Mouse (Mus musculus) ES-E14 (cell line): Measurements from ENCODE around the gene Fam178b. TPM values are rescaled to one million over a fixed set of nuclear protein-coding genes. Genes with fewer than 3 reads are reported as not detected.

ENCODE experiments used
- DNase-seq: peaks from one replicate; pipeline ENCODE4 v3.0.0-alpha.2; 2013; ENCODE audit warnings: low read depth, low spot score
- H3K27ac ChIP-seq: 2 replicates; pipeline ENCODE4 v1.5.1; 2012; ENCODE audit warnings: low read depth, mild to moderate bottlenecking, low read length, moderate library complexity, mixed read lengths; ENCODE audit not compliant: poor library complexity, insufficient read depth, severe bottlenecking
- H3K36me3 ChIP-seq: 2 replicates; pipeline ENCODE4 v1.6.1; 2012; ENCODE audit warnings: mild to moderate bottlenecking, low read length, moderate library complexity, mixed read lengths; ENCODE audit not compliant: control insufficient read depth, poor library complexity, insufficient read depth, severe bottlenecking
- H3K4me1 ChIP-seq, 2 experiments: fragments of 150-350 bp in 1 of 2; sonication (generic) in 1 of 2; 2 replicates each; pipeline ENCODE4 v1.6.1; 2012; ENCODE audit warnings: low read length in 2 of 2, mild to moderate bottlenecking in 1 of 2, mixed read lengths in 1 of 2; ENCODE audit not compliant: control insufficient read depth in 2 of 2, insufficient read depth in 2 of 2, poor library complexity in 1 of 2
- H3K4me3 ChIP-seq, 2 experiments: fragments of 150-350 bp in 1 of 2; sonication (generic) in 1 of 2; 2 replicates each; pipeline ENCODE4 v1.5.1; 2012; ENCODE audit warnings: low read length in 2 of 2, low read depth in 1 of 2, mild to moderate bottlenecking in 1 of 2, mixed read lengths in 1 of 2; ENCODE audit not compliant: insufficient read depth in 1 of 2, poor library complexity in 1 of 2, severe bottlenecking in 1 of 2
- H3K9ac ChIP-seq: 2 replicates; pipeline ENCODE4 v1.6.1; 2012; ENCODE audit warnings: low read depth, mild to moderate bottlenecking, low read length, mixed read lengths; ENCODE audit not compliant: poor library complexity, insufficient read depth, severe bottlenecking
- H3K9me3 ChIP-seq: fragments of 150-350 bp; sonication (generic); 2 replicates; pipeline ENCODE4 v1.6.1; 2012; ENCODE audit warnings: low read depth, mild to moderate bottlenecking, low read length; ENCODE audit not compliant: control insufficient read depth, insufficient read depth
- CHD2 ChIP-seq: IDR thresholded peaks from 2 replicates; pipeline ENCODE4 v1.6.1; 2014; ENCODE audit warnings: mild to moderate bottlenecking, low read depth, low read length, inconsistent platforms
- HCFC1 ChIP-seq: IDR thresholded peaks from 2 replicates; pipeline ENCODE4 v1.6.1; 2012; ENCODE audit warnings: low read length, inconsistent platforms, borderline replicate concordance; ENCODE audit not compliant: insufficient read depth
- MAFK ChIP-seq: IDR thresholded peaks from 2 replicates; pipeline ENCODE4 v1.6.1; 2014; ENCODE audit warnings: mild to moderate bottlenecking, low read depth, low read length, inconsistent platforms; ENCODE audit not compliant: insufficient read depth
- ZC3H11A ChIP-seq: IDR thresholded peaks from 2 replicates; pipeline ENCODE4 v1.6.1; 2012; ENCODE audit warnings: low read depth, mild to moderate bottlenecking, inconsistent platforms, low read length, borderline replicate concordance
- ZNF384 ChIP-seq: IDR thresholded peaks from 2 replicates; pipeline ENCODE4 v1.6.1; 2012; ENCODE audit warnings: low read depth, low read length, inconsistent platforms
- in situ Hi-C, 2 experiments: fragments of 600-800 bp; cut with MboI; formaldehyde crosslinking; loops; one replicate each; pipeline ENCODE4 v1.15.1; 2025; ENCODE audit warnings: low sequenced_read_pairs in 2 of 2, inconsistent platforms in 1 of 2; ENCODE audit not compliant: unreplicated experiment in 2 of 2
- total RNA-seq: library from RNA; depleted of rRNA; stranded (reverse); fragments of 300-350 nt; gene quantifications from 2 replicates; pipeline ENCODE4 v1.2.3, GENCODE M21; 2012

The Fam178b gene
- total RNA-seq, 1 experiment, result 8.0 TPM

GRCm38 (mm10) chr1:36586288-36586687 is 96.7 kb downstream of the Fam178b start:
- Histone ChIP-seq H3K9ac (no peak overlapping the region), H3K4me1 (peaks cover 2 to 19% of the 10 kb centered on the region in 2 experiments; a peak in 1 of 4 replicates), H3K4me3 (no peak overlapping the region), H3K36me3 (no peaks in the 10 kb centered on the region), H3K9me3 (no peaks in the 10 kb centered on the region), H3K27ac (no peak overlapping the region)
- in situ Hi-C loops, result no loop called here
- TF ChIP-seq HCFC1 (no peak), CHD2 (no peak), ZNF384 (no peak), ZC3H11A (no peak), MAFK (no peak)
- DNase-seq, result no peak

- H3K9me3 ChIP-seq, result no peaks in the 10 kb centered on the region
- no peak for TF ChIP-seq ZNF384
- no peak for TF ChIP-seq ZC3H11A
- no peak for TF ChIP-seq MAFK
- no peak for TF ChIP-seq HCFC1
- no peak for TF ChIP-seq CHD2
- no peak for DNase-seq
- H3K36me3 ChIP-seq, result no peaks in the 10 kb centered on the region
- H3K27ac ChIP-seq, result no peak overlapping the region
- H3K9ac ChIP-seq, result no peak overlapping the region
- no peak overlapping the region for H3K4me3 ChIP-seq
- peaks cover 4 to 18% of the 10 kb centered on the region in 2 experiments; a peak in 3 of 4 replicates for H3K4me1 ChIP-seq
- in situ Hi-C loops, result no loop called here
Observed at GRCm38 (mm10) chr1:36583408-36584116, 99.4 kb downstream of the Fam178b start.

GRCm38 (mm10) chr1:36582211-36582610 is 100.8 kb downstream of the Fam178b start:
- in situ Hi-C loops, result no loop called here
- H3K9me3 ChIP-seq, result no peaks in the 10 kb centered on the region
- H3K9ac ChIP-seq, result no peak overlapping the region
- TF ChIP-seq MAFK, result no peak
- TF ChIP-seq CHD2, result no peak
- H3K27ac ChIP-seq, result no peak overlapping the region
- DNase-seq, result no peak
- H3K4me3 ChIP-seq, result no peak overlapping the region
- H3K36me3 ChIP-seq, result no peaks in the 10 kb centered on the region
- peaks cover 4 to 21% of the 10 kb centered on the region in 2 experiments; a peak in 3 of 4 replicates for H3K4me1 ChIP-seq

DNA sequence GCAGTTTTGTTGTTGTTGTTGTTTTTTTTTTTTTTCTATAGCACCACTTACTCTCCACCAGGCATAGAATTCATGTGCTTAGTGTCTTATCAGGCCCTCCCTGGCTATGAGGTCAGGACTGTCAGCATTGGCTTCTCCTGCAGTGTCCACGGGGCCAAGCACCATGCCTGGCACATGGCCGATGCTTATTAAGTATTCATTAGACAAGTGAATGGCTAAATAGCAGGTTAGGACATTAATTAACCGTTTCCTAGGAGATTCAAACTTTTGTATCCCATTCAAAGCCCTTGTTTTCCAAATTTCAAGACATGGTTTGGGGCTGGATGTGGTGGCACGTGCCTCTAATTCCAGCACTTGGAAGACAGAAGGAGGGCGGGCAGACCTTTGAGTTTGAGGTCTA is 101.7 kb downstream of the Fam178b start:
- Histone ChIP-seq H3K9ac (no peak overlapping the region), H3K4me3 (no peak overlapping the region), H3K27ac (no peak overlapping the region; the same call in 1 of the 2 replicates), H3K36me3 (no peaks in the 10 kb centered on the region), H3K4me1 (peaks cover 4 to 30% of the 10 kb centered on the region in 2 experiments; a peak in 3 of 4 replicates), H3K9me3 (no peaks in the 10 kb centered on the region)
- in situ Hi-C loops, result no loop called here
- TF ChIP-seq CHD2, result no peak
- no peak for TF ChIP-seq HCFC1
- TF ChIP-seq MAFK, result no peak
- no peak for TF ChIP-seq ZC3H11A
- TF ChIP-seq ZNF384, result no peak
- no peak for DNase-seq
